Mouse (Mus musculus) splenic B cell, adult 2 months (primary cell): ENCODE data around the gene Wwp2.

Source experiments
- DNase-seq: peaks from one replicate; pipeline ENCODE4 v3.0.0-alpha.2; 2011; ENCODE audit warnings: low read depth, low spot score
- H3K27me3 ChIP-seq: 2 replicates; pipeline ENCODE4 v1.6.1; 2012; ENCODE audit warnings: mild to moderate bottlenecking, low read length, moderate library complexity, mixed read lengths; ENCODE audit not compliant: control insufficient read depth, poor library complexity, insufficient read depth, severe bottlenecking
- H3K36me3 ChIP-seq: 2 replicates; pipeline ENCODE4 v1.6.1; 2012; ENCODE audit warnings: mild to moderate bottlenecking, low read length, moderate library complexity, mixed read lengths; ENCODE audit not compliant: control insufficient read depth, poor library complexity, insufficient read depth, severe bottlenecking

Gene Wwp2

DNA sequence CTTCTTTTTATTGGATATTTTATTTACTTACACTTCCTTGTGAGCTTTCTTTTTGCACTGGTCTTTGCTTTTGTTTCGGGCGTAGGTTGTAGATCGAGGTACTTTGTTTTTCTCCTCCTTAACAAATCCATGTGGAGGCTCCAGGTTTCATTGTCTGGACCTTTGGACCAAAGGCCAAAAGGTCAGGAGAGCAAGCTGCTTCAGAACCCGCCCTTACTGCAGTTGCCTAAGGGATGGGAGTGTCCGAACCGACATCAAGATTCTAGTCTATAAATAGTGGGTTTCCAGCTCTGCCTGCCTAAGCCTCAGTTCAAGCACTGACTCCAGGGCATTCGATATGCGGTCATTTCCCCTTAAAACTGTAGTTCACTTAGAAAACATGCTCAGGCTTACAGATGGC, 13.0 kb downstream of the Wwp2 start:
- no peaks in the 10 kb centered on the region for H3K36me3 ChIP-seq

DNA sequence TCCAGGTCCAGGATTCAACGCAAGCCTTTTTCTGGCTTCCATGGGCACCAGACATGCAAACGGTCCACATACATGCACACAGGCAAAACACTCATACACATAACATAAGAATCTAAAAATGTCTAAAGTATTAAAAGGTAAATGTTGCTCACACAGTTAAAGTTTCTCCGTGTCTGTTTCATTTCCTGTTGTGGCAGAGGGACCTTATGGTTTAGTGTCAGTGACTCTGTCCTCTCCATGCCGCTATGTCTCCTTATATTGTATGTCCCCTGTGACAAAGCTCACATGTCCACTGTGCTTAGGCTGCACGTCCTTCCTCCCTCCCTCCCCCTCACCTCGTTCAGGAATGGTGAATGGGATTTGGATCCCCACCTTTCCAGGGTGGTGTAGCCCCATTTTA, 13.5 kb downstream of the Wwp2 start:
- Histone ChIP-seq H3K27me3 (no peaks in the 10 kb centered on the region), H3K36me3 (no peaks in the 10 kb centered on the region)
- DNase-seq = no peak

More for the DNA sequence above, 13.0 kb downstream of the Wwp2 start:
- DNase-seq = no peak
- H3K27me3 ChIP-seq = no peaks in the 10 kb centered on the region

DNA sequence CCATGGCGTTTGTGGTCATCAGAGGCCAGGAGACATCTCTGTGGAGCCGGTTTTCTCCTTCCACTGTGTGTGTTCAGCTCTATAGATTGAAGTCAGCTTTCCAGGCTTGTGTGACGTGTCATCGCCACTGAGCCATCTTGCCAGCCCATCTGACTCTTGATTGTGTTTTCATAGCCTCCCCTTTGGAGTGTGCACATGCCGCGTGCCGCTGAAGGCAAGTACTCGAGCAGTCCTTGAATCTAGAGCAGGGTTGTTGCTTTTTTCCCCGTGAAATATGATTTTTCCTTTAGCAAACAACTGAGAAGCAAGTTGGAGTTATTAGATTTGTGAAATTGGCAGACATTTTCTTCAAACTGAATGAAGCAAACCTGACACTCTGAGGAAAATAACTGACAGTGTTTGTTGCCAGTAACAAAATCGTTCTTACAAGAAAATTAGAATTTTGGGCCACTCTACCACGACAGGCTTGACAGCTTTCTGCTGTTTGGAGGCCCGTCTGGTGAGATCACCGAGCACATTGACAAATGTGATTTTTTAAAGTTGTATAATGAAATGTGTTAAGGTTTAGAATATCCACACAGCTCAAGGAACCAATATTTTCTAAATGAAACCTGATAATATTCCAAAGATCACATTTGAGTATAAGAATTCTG, 15.4 kb downstream of the Wwp2 start:
- DNase-seq = no peak
- no peaks in the 10 kb centered on the region for H3K27me3 ChIP-seq

DNA sequence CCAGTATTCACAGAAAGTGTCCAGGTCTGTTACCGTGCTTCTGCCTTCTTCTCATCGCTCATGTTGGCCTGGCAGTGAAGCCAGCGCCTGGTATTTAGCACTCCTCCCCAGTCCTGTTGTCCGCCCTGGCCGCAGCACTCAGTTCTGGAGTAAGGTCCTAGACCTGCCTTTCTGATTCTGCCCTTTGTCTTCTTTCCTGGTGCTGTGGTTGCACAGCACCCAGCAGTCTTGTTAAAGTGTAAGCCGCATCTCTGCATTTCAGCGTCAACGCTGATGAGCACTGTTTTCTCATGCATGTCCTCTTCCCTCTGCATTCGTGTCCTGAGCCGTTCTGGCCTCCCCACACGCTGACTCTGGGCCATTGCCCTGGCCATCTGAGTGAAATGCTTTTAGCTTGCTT, 17.2 kb downstream of the Wwp2 start:
- DNase-seq = no peak
- peaks cover 1% of the 10 kb centered on the region for H3K36me3 ChIP-seq
- H3K27me3 ChIP-seq = no peaks in the 10 kb centered on the region

More for the DNA sequence above, 15.4 kb downstream of the Wwp2 start:
- peaks cover 1% of the 10 kb centered on the region; the same call in 1 of the 2 replicates for H3K36me3 ChIP-seq

DNA sequence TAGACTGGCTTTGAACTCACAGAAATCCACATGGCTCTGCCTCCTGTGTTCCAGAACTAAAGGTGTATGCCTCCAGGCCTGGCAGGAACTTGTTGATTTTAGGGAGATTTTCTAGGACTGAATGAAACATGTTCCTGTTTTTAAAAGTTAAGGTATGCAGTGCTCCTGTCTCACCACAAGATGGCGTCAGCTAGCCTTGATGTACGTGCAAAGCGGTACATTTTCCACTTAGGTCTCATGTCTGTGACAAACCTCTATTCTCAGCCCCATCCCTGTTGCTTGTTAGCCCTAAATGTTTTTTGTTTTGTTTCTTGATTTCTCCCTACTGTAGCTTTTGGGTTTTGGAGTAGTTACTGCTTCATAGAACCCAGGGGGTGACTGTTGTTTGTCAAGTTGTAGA, 19.1 kb downstream of the Wwp2 start:
- DNase-seq = peak; percentile 77
- Histone ChIP-seq H3K36me3 (peaks cover 3% of the 10 kb centered on the region), H3K27me3 (no peaks in the 10 kb centered on the region)

DNA sequence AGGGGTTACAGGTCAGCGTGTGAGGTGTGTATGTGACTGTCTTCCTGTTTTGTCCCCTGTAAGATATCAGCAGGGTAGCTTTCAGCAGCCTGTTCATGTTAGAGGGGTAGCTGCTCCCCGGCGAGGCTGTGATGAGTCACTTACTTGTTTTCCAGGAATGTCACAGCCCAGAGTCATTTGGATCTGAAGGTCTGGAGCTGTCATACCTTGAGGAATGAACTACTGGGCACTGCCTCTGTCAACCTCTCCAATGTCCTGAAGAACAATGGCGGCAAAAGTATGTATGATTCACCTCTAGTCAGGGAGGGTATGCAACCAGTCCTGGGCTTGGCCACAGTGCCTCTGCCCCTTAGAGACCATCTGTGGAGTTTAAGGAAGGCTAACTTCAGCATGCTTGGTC, 21.6 kb downstream of the Wwp2 start:
- Histone ChIP-seq H3K27me3 (no peaks in the 10 kb centered on the region), H3K36me3 (peaks cover 5% of the 10 kb centered on the region)
- no peak for DNase-seq

DNA sequence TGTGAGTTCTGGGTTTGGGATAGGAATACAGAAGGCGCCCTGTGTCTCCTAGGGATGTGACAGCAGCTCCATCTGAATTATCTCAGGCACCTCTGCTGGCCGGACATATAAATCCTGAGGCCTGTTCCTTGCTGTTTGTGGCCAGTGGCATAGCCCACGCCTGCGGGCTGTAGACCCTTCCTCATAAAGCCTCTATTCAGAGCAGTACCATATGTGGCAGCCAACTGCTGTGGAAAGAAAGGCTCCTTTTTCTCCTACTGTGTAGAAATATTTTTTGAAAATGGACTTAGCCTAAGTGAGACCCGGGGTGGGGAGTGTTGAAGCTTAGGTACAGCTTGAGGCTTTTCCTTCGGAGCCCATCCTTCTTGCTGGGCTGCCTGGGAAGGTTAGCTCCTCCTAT, 22.1 kb downstream of the Wwp2 start:
- Histone ChIP-seq H3K27me3 (no peaks in the 10 kb centered on the region), H3K36me3 (peaks cover 5% of the 10 kb centered on the region)
- DNase-seq = no peak

DNA sequence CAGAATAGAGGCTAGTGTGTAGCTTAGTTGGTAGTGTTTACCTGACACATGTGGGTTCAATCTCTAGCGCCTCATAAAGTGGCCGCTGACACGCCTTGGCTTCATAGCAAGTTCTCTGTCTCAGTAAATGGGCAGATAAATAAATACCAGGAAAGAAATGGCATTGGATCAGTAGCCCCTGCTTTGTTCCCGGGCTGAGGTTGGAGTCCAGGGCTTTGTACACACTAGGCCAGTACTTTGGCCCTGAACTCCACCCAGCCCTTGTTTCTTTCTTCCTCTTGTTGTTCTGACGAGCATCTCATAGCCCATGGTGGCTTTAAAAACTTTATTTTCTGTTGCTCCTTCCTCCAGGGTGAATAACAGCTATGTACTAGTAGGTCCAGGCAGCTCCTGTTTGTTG, 26.3 kb downstream of the Wwp2 start:
- no peak for DNase-seq
- Histone ChIP-seq H3K27me3 (no peaks in the 10 kb centered on the region), H3K36me3 (peaks cover 11% of the 10 kb centered on the region)

DNA sequence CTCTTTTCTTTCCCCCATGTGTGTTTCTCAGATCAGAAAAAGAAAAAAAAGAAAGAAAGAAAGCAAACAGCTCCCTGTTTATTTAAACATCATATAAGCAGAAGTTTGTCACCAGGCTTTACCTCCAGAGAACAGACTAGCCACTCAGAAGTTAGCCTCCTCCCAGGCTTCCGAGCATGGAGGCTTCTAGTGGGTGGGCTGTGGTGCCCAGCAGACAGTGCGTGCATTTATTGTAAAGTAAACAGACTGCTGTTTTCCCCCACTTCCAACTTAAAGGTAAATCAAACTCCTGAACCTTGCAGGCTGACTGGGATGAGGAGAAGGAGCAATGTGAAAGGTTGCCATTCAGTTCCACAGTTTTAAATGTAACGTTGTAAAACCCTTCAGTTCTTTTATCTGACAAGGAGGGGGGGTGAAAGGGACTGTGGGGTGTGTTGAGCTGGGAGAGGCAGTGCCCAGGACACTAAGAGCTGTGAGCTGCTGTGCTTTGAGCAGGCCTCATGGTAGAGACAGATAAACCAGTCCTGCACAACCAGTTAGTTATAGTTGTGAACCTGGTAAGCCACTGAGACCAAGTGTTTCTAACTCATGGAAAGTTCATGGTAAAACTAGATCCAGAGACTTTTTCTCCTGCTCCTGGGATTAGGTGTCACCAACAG, 29.3 kb downstream of the Wwp2 start:
- H3K27me3 ChIP-seq = no peaks in the 10 kb centered on the region
- DNase-seq = no peak
- H3K36me3 ChIP-seq = peaks cover 14% of the 10 kb centered on the region

DNA sequence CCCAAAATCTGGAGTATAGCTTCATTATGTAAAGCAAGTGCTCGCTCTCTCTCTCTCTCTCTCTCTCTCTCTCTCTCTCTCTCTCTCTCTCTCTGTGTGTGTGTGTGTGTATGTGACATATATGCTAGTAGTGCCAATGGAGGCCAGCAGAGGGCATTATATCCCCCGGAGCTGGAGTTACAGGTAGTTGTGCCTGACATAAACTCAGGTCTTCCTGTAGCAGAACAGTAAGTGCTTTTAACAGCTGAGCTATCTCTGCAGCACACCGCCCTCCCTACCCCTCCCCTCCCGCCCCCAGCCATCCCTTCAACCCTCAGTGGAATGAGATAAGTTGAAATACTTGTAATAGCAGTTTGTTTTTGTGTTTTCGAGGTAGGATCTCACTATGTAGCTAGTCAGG, 30.5 kb downstream of the Wwp2 start:
- peaks cover 11% of the 10 kb centered on the region for H3K36me3 ChIP-seq
- DNase-seq = peak; percentile 16
- H3K27me3 ChIP-seq = no peaks in the 10 kb centered on the region

DNA sequence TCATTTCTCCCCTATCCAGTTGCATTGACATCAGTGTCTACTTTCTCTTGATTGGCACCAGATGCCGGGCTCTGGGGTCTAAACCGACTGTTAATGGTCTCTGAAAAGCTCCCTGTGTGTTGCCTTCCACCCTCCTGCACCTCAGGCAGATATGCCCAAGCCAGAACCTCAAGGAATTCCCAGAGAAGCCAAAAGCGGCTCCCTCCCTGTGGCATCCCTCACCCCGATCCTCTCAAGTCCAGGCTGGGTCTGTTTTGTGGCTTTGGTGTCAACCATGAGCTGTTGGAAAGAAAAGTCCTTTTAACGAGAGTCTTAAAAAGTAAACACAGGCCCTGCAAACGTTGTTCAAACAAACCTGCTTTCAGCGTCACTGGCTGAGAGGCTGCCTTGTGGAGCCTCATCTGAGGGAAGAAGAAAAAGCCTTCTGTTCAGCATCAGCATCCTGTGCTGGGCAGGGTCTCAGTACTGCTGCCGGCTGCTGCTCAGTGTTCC, 32.7 kb downstream of the Wwp2 start:
- no peak for DNase-seq
- Histone ChIP-seq H3K27me3 (no peaks in the 10 kb centered on the region), H3K36me3 (peaks cover 11% of the 10 kb centered on the region)

DNA sequence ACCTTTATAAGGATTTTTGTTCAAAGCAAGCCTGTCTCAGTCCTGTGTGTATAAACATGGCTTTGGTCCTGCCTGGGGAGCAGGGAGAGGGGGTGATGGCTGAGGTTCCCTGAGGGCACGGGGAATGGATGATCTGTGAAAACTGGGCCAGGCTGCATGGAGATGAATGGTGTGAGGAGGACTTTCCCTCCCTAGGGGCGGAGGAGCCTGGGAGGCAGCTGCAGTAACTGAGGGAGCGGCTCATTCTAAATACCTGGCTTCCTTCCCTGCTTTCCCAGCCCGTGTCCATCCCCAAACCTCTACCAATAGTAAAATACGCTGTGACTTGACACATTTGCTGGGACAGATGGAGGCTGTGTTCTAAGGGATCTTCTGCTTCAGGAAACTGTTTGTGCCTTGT, 34.1 kb downstream of the Wwp2 start:
- no peak for DNase-seq
- Histone ChIP-seq H3K27me3 (no peaks in the 10 kb centered on the region), H3K36me3 (peaks cover 8% of the 10 kb centered on the region)

DNA sequence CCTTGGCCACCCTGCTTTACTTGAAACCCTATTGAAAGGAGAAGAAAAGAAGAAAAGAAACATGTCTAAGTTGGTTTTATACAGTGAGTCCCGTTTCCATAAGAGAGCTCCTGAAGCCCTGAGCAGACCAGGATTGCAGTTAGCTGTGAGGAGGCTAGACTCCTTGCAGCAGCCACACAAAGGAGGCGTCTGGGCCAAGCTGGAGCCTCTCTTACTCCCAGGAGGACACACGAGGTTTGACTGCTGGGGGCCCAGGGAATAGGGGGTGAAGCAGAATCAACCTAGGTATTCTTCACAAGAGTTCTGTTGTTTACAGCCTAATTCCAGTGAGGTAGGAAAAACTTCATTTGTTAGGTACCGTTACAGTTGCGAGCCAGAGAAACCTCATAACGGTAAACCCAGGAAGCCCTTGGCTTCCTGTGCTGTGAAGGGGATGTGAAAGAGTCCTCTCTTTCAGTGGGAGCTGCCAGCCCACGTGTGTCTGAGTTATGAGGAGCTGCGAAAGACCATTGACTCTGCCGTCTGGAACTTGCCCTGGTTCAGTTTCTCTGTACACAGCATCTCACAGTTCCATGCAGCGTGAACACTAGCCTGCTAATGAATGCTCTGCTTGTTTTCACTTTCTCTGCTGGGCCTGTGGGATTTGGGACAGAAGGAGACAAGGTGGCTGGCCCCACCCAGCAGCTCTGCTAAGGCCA, 36.4 kb downstream of the Wwp2 start:
- peak; percentile 13 for DNase-seq
- H3K36me3 ChIP-seq = peaks cover 4% of the 10 kb centered on the region; the same call in 1 of the 2 replicates
- H3K27me3 ChIP-seq = no peaks in the 10 kb centered on the region

DNA sequence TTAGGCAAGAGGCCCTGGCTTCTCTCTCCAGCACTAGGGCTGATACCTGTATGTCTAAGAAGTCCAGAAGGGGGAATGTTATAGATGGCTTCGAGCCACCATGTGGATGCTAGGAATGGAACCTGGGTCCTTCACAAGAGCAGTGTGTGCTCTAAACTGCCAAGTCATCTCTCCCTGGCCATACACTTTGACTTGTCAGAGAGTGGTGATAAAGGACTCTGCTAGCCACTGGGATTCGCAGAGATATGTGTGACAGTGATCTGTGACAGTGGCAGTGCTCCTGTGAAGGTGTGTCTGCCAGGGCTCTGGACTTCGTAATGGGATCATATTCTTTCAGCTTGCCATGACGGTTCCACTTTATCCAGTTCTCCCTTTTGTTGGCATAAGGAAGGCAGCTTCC, 37.2 kb downstream of the Wwp2 start:
- Histone ChIP-seq H3K36me3 (peaks cover 4% of the 10 kb centered on the region; the same call in 1 of the 2 replicates), H3K27me3 (no peaks in the 10 kb centered on the region)
- DNase-seq = no peak

DNA sequence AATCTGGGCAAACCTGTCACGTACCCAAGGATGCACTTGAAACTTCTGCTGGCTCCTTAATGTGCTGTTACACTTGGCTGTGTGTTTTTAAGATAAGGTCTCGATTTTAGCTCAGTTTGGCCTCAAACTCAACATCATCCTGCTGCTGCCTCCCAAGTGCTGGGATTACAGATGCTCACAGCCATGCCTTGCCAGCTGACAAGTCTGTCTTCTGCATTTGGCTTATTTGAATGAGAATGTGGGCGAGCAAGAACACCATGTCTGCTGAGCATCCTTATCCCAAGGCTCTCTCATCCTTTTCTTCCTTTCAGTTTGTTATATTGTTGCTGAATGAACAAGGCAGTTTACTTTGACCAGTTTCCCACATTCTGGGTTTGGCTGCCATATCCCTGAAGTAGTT, 39.4 kb downstream of the Wwp2 start:
- no peaks in the 10 kb centered on the region for H3K27me3 ChIP-seq

More for the DNA sequence above, 39.4 kb downstream of the Wwp2 start:
- no peaks in the 10 kb centered on the region for H3K36me3 ChIP-seq
- no peak for DNase-seq
